Mouse (Mus musculus) liver, adult 2 months (tissue): Measurements from ENCODE around the gene Fuca1. TPM values are rescaled to one million over a fixed set of nuclear protein-coding genes. Genes with fewer than 3 reads are reported as not detected.

ENCODE experiments used
- DNase-seq: peaks from one replicate; pipeline ENCODE4 v3.0.0-alpha.2; 2011; ENCODE audit warnings: low read depth, low spot score; ENCODE audit errors: extremely low read depth
- H3K27ac ChIP-seq: fragments of 200-500 bp; replicated peaks from 2 replicates; pipeline ENCODE4 v1.5.1; 2012; ENCODE audit warnings: low read depth, mild to moderate bottlenecking, control low read depth, inconsistent platforms, low read length; ENCODE audit not compliant: insufficient read depth
- H3K27me3 ChIP-seq: fragments of 200-500 bp; 2 replicates; pipeline ENCODE4 v1.6.1; 2012; ENCODE audit warnings: mild to moderate bottlenecking, moderate library complexity, low read length, inconsistent platforms; ENCODE audit not compliant: control insufficient read depth, insufficient read depth
- H3K36me3 ChIP-seq: fragments of 200-500 bp; 2 replicates; pipeline ENCODE4 v1.6.1; 2012; ENCODE audit warnings: low read length, inconsistent platforms; ENCODE audit not compliant: control insufficient read depth, insufficient read depth
- H3K4me1 ChIP-seq: fragments of 200-500 bp; 2 replicates; pipeline ENCODE4 v1.6.1; 2011; ENCODE audit warnings: low read length; ENCODE audit not compliant: control insufficient read depth, insufficient read depth
- H3K4me3 ChIP-seq: fragments of 200-500 bp; 2 replicates; pipeline ENCODE4 v1.5.1; 2011; ENCODE audit warnings: low read depth, mild to moderate bottlenecking, control low read depth, low read length, moderate library complexity; ENCODE audit not compliant: insufficient read depth
- H3K79me2 ChIP-seq: fragments of 200-500 bp; 2 replicates; pipeline ENCODE4 v1.6.1; 2012; ENCODE audit warnings: inconsistent platforms, mild to moderate bottlenecking, low read length, moderate library complexity; ENCODE audit not compliant: control insufficient read depth, insufficient read depth
- H3K9ac ChIP-seq: fragments of 200-500 bp; 2 replicates; pipeline ENCODE4 v1.6.1; 2012; ENCODE audit warnings: low read depth, mild to moderate bottlenecking, control low read depth, inconsistent platforms, low read length
- CTCF ChIP-seq: fragments of 200-500 bp; IDR thresholded peaks from 2 replicates; pipeline ENCODE4 v1.5.1; 2011; ENCODE audit warnings: low read depth, low read length, control low read depth
- POLR2A ChIP-seq: fragments of 200-500 bp; IDR thresholded peaks from 2 replicates; pipeline ENCODE4 v1.6.1; 2011; ENCODE audit warnings: low read length, control low read depth; ENCODE audit not compliant: insufficient read depth; ENCODE audit errors: extremely low read depth
- WGBS: fragments of 180-500 bp; shearing (Covaris S2); methylation state at CpG from one replicate; pipeline ENCODE4 v1.1.7; 2018; 5-methylcytosine and 5-hydroxymethylcytosine counted together
- polyA plus RNA-seq: library from polyadenylated mRNA; depleted of rRNA; stranded (reverse); fragments of >200 nt; gene quantifications from 2 replicates; pipeline ENCODE4 v1.2.3, GENCODE M21; 2012
- total RNA-seq: library from RNA; depleted of rRNA; stranded (reverse); fragments of >200 nt; gene quantifications from 2 replicates; pipeline ENCODE4 v1.2.3, GENCODE M21; 2014

The Fuca1 gene
- total and polyA plus RNA-seq, 2 experiments, result 46.4 to 54.9 TPM

DNA sequence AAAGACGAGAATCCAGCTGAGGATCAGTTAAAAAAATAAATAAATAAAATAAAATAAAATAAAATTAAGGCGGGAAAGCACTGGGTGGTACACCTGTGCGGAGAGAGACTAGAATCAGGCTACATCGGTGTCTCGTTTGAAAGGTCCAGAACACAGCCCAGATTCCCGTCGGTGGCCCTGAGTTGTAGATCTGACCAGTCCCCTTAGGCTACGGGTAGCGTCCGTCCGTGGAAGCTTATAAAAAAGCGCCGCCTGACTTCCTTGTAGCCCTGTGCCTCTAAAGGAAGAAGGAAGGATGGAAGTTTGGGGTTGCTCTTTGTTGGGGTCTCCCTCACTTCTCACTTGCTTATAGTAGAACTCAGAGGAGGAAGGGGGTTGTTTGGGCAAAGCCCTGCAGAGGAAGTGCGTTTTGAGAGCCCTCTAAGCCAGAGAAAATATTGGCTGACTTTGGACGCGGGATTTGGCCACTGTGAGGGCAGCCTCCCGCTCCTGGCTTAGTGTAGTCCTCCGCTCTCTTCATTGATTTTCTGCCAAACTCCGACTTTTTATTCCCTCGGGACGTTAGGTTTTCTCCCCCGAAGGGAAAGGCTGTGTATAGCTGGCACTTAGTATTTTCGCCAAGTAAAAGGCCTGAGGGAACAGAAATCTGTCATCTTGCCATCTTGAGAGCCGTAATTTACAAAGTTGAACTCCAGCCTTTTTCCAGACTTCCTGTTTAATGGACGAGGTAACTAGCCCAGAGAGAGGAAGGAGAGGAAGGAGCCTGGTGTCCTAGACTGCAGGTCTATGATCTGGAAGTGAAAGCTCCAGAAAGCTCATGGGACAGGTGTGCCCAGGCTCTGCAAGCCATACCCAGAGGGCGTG lies 954 bp downstream of the Fuca1 start:
- Histone ChIP-seq H3K36me3 (peaks cover 7% of the 10 kb centered on the region; the same call in 1 of the 2 replicates), H3K9ac (peak overlapping the region; percentile 89), H3K27ac (peak overlapping the region; percentile 16), H3K79me2 (no peaks in the 10 kb centered on the region), H3K27me3 (no peaks in the 10 kb centered on the region), H3K4me3 (peak overlapping the region; percentile 95), H3K4me1 (peaks cover 3% of the 10 kb centered on the region; the same call in 1 of the 2 replicates)
- WGBS, result 2% methylated on average over 26 of the region's 26 CpGs
- peak; percentile 61 for DNase-seq
- TF ChIP-seq CTCF (no peak), POLR2A (no peak)

DNA sequence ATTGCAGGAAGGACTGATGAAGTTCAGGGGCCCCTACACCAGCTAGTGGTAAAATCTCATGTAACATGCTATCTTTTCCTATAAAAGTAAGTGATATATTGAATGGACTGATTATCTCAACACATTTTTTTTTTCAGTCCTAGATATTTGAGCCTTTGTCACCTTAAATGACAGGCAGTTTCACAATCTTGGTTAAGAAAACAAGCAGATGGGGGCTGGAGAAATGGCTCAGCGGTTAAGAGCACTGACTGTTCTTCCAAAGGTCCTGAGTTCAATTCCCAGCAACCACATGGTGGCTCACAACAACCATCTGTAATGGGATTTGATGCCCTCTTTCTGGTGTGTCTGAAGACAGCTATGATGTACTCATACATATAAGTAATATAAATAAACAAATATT lies 1.7 kb downstream of the Fuca1 start:
- no peak for TF ChIP-seq POLR2A
- TF ChIP-seq CTCF, result no peak
- DNase-seq, result peak; percentile 53
- Histone ChIP-seq H3K27me3 (no peaks in the 10 kb centered on the region), H3K27ac (no peak overlapping the region), H3K36me3 (peaks cover 7% of the 10 kb centered on the region; the same call in 1 of the 2 replicates), H3K4me1 (peaks cover 3% of the 10 kb centered on the region; the same call in 1 of the 2 replicates), H3K79me2 (no peaks in the 10 kb centered on the region), H3K9ac (no peak overlapping the region), H3K4me3 (no peak overlapping the region)
- 38% methylated on average over 1 of the region's 1 CpGs for WGBS

DNA sequence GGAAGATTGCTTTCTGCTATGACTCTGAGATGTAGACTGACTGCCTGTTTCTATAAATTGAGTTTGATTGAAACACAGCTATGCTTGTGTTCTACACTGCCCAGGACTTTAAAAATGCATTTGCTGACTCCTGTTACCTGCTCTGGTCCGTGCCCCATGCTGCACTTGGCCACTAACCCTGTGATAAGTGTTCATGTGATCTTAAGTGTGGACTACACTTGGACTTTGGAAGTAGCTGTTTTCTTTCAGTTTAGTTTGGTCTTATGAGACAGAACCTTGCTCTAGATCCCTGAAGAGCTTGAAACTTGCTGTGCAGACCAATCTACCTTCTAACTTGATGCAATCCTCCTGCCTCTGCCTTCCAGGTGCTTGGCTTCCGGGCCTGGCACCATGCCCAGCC lies 3.9 kb downstream of the Fuca1 start:
- Histone ChIP-seq H3K79me2 (no peaks in the 10 kb centered on the region), H3K4me3 (no peak overlapping the region), H3K27ac (no peak overlapping the region), H3K27me3 (no peaks in the 10 kb centered on the region), H3K9ac (no peak overlapping the region), H3K36me3 (peaks cover 7% of the 10 kb centered on the region; the same call in 1 of the 2 replicates), H3K4me1 (peaks cover 3% of the 10 kb centered on the region; the same call in 1 of the 2 replicates)
- 65% methylated on average over 2 of the region's 2 CpGs for WGBS
- no peak for TF ChIP-seq CTCF
- no peak for TF ChIP-seq POLR2A
- peak; percentile 25 for DNase-seq

DNA sequence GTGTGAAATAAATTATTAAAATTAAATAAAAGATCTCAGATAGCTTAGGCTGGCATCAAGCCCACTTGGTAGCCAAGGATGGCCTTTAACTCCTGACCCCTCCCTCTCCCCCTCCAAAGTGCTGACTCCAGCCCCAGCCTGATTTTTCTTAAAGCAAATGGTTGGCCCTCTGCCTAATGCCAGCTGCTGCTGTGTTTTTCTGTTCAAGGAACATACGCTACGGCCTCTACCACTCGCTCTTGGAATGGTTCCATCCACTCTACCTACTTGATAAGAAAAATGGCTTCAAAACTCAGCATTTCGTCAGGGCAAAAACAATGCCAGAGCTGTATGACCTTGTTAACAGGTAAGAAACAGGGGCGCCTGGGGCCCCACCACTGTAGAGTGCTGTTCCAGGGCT lies 4.8 kb downstream of the Fuca1 start:
- DNase-seq, result no peak
- H3K9ac ChIP-seq, result no peak overlapping the region
- 96% methylated on average over 5 of the region's 5 CpGs for WGBS

DNA sequence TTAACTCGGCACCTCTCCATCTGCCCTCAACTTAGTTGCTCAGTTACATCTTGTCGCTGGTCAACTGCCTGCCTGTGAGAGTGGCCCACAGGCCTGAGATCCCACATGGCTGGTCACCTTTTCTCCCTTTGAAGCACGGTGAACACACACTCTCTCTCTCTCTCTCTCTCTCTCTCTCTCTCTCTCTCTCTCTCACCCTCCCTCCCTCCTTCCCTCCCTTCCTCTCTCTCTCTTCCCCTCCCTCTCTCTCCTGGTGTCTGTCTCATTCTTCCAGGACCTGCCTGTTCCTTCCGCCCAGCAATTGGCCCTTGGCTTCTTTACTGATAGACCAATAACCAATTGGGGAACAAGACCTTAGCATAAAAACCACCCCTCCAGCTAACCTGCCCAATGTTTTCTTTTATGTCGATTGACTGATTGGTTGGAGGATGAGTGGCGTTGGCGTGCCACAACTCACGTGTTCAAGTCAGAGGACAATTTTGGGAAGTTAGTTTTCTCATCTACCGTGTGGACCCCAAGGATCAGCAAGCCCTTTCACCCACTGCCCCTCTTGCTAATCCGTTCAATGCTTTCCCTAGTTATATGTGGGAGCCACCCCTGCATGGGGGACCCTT lies 5.8 kb downstream of the Fuca1 start:
- Histone ChIP-seq H3K9ac (no peak overlapping the region), H3K27me3 (no peaks in the 10 kb centered on the region), H3K4me3 (no peak overlapping the region), H3K4me1 (peaks cover 3% of the 10 kb centered on the region; the same call in 1 of the 2 replicates), H3K79me2 (no peaks in the 10 kb centered on the region), H3K27ac (no peak overlapping the region), H3K36me3 (peaks cover 7% of the 10 kb centered on the region; the same call in 1 of the 2 replicates)
- no peak for DNase-seq
- TF ChIP-seq CTCF, result no peak
- TF ChIP-seq POLR2A, result no peak
- WGBS, result 91% methylated on average over 10 of the region's 10 CpGs

More for the DNA sequence above, 4.8 kb downstream of the Fuca1 start:
- Histone ChIP-seq H3K79me2 (no peaks in the 10 kb centered on the region), H3K27ac (no peak overlapping the region), H3K4me3 (no peak overlapping the region), H3K27me3 (no peaks in the 10 kb centered on the region), H3K4me1 (peaks cover 3% of the 10 kb centered on the region; the same call in 1 of the 2 replicates), H3K36me3 (peaks cover 7% of the 10 kb centered on the region; the same call in 1 of the 2 replicates)
- no peak for TF ChIP-seq CTCF
- TF ChIP-seq POLR2A, result no peak

DNA sequence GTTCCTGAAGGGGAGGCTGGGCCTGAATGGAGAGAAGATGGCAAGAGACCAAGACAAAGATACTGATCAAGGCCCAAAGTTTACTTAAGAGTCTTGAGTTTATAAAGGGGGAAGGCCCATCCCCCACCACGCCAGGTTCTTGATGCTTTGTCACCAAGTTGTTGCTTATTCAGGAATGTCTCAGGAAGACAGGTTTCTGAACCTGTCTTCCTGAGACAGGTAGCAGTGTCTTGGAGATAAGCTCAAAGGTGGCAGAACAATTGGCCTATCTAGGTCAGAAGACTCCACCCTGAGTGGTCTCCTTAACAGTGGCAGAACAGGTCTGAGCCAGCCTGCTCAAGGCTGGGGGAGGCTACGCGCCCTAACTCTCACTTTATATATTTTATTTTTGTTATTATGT lies 6.3 kb downstream of the Fuca1 start:
- 93% methylated on average over 3 of the region's 3 CpGs for WGBS
- H3K79me2 ChIP-seq, result no peaks in the 10 kb centered on the region
- H3K27ac ChIP-seq, result no peak overlapping the region
- H3K27me3 ChIP-seq, result no peaks in the 10 kb centered on the region
- H3K36me3 ChIP-seq, result peaks cover 7% of the 10 kb centered on the region; the same call in 1 of the 2 replicates
- no peak overlapping the region for H3K4me3 ChIP-seq
- peaks cover under 1% of the 10 kb centered on the region; the same call in 1 of the 2 replicates for H3K4me1 ChIP-seq
- DNase-seq, result no peak
- TF ChIP-seq CTCF (no peak), POLR2A (no peak)
- H3K9ac ChIP-seq, result no peak overlapping the region
